Mouse (Mus musculus): ENCODE data around the gene F2rl2. TPM values are rescaled to one million over a fixed set of nuclear protein-coding genes. Genes with fewer than 3 reads are reported as not detected.

Gene F2rl2
- total and polyA plus RNA-seq, 3 experiments, result 0.04 TPM; not detected in 2

- Histone ChIP-seq H3K4me3 (ENCODE audit: control insufficient read depth in 1 of 2, insufficient read depth in 1 of 2, low read depth in 2 of 2, low read length in 2 of 2) (no peak overlapping the region), H3K27me3 (ENCODE audit: control insufficient read depth in 1 of 2, insufficient read depth in 2 of 2, low read length in 2 of 2) (no peaks in the 10 kb centered on the region), H3K27ac (ENCODE audit: control insufficient read depth, low read depth, low read length) (peak overlapping the region; percentile 1), H3K79me2 (ENCODE audit: control insufficient read depth, insufficient read depth, low read length, poor library complexity) (no peaks in the 10 kb centered on the region), H3K9me3 (replicated peaks; ENCODE audit: insufficient read depth, low read length) (no peaks in the 10 kb centered on the region), H3K36me3 (ENCODE audit: control insufficient read depth in 1 of 2, insufficient read depth in 2 of 2, low read length in 2 of 2) (peaks cover 0 to 9% of the 10 kb centered on the region in 2 experiments; a peak in 2 of 4 replicates), H3K4me1 (ENCODE audit: control insufficient read depth in 1 of 2, insufficient read depth in 2 of 2, low read length in 2 of 2) (peaks cover 4 to 10% of the 10 kb centered on the region in 2 experiments; a peak in 3 of 4 replicates), H3K9ac (ENCODE audit: control insufficient read depth, low read depth, low read length, poor library complexity, severe bottlenecking) (no peak overlapping the region)
- TF ChIP-seq JUND (IDR thresholded peaks at IDR 0.05; ENCODE audit: low read depth, low read length), result no peak
- peak; percentile 30; the same call in 1 of the 2 replicates for TF ChIP-seq TAL1 (IDR thresholded peaks at IDR 0.05; ENCODE audit: low read length)
- DNase-seq (ENCODE audit: low read depth, low spot score), result no peak
Observed at GRCm38 (mm10) chr13:95672372-95672771, 24.3 kb upstream of the F2rl2 start.

- peak overlapping the region; percentile 61 for H3K27ac ChIP-seq (ENCODE audit: control insufficient read depth, low read depth, low read length)
- H3K27me3 ChIP-seq (ENCODE audit: control insufficient read depth in 1 of 2, insufficient read depth in 2 of 2, low read length in 2 of 2), result no peaks in the 10 kb centered on the region
- H3K4me3 ChIP-seq (ENCODE audit: control insufficient read depth in 1 of 2, insufficient read depth in 1 of 2, low read depth in 2 of 2, low read length in 2 of 2), result no peak overlapping the region
- peak; percentile 52 for DNase-seq (ENCODE audit: low read depth, low spot score)
- no peaks in the 10 kb centered on the region for H3K79me2 ChIP-seq (ENCODE audit: control insufficient read depth, insufficient read depth, low read length, poor library complexity)
- H3K4me1 ChIP-seq (ENCODE audit: control insufficient read depth in 1 of 2, insufficient read depth in 2 of 2, low read length in 2 of 2), result peaks cover 5 to 17% of the 10 kb centered on the region in 2 experiments; a peak in 2 of 4 replicates
- TF ChIP-seq TAL1 (IDR thresholded peaks at IDR 0.05; ENCODE audit: low read length), result peak; percentile 50
- no peak for TF ChIP-seq MAFK (IDR thresholded peaks at IDR 0.05; ENCODE audit: borderline replicate concordance, low read depth, low read length)
- peak; percentile 78 for TF ChIP-seq ETS1 (IDR thresholded peaks at IDR 0.05; ENCODE audit: low read depth, low read length)
- peak; percentile 60 to 81; a peak in 3 of 4 replicates for TF ChIP-seq EP300 (IDR thresholded peaks at IDR 0.05; ENCODE audit: low read depth in 1 of 2, low read length in 2 of 2)
- TF ChIP-seq GATA1 (IDR thresholded peaks at IDR 0.05; ENCODE audit: low read depth, low read length), result peak; percentile 84
- TF ChIP-seq TCF12 (IDR thresholded peaks at IDR 0.05; ENCODE audit: low read depth, low read length), result peak; percentile 88
- TF ChIP-seq NRF1 (IDR thresholded peaks at IDR 0.05; ENCODE audit: insufficient read depth, low read depth, low read length, poor library complexity, severe bottlenecking), result no peak
- TF ChIP-seq RCOR1 (IDR thresholded peaks at IDR 0.05; ENCODE audit: low read depth, low read length), result peak; percentile 61; the same call in 1 of the 2 replicates
- no peak for TF ChIP-seq RAD21 (IDR thresholded peaks at IDR 0.05; ENCODE audit: low read depth, low read length)
- H3K9me3 ChIP-seq (replicated peaks; ENCODE audit: insufficient read depth, low read length), result no peaks in the 10 kb centered on the region
- peaks cover 0 to 18% of the 10 kb centered on the region in 2 experiments; a peak in 2 of 4 replicates for H3K36me3 ChIP-seq (ENCODE audit: control insufficient read depth in 1 of 2, insufficient read depth in 2 of 2, low read length in 2 of 2)
- no peak overlapping the region for H3K9ac ChIP-seq (ENCODE audit: control insufficient read depth, low read depth, low read length, poor library complexity, severe bottlenecking)
Observed at GRCm38 (mm10) chr13:95679078-95679477, 17.6 kb upstream of the F2rl2 start.

GRCm38 (mm10) chr13:95679491-95679941 lies 17.1 kb upstream of the F2rl2 start:
- H3K4me3 ChIP-seq (ENCODE audit: control insufficient read depth in 1 of 2, insufficient read depth in 1 of 2, low read depth in 2 of 2, low read length in 2 of 2), result no peak overlapping the region
- H3K79me2 ChIP-seq (ENCODE audit: control insufficient read depth, insufficient read depth, low read length, poor library complexity), result no peaks in the 10 kb centered on the region
- H3K9me3 ChIP-seq (replicated peaks; ENCODE audit: insufficient read depth, low read length), result no peaks in the 10 kb centered on the region
- DNase-seq (ENCODE audit: low read depth, low spot score), result peak; percentile 66
- H3K4me1 ChIP-seq (ENCODE audit: control insufficient read depth in 1 of 2, insufficient read depth in 2 of 2, low read length in 2 of 2), result peaks cover 5 to 18% of the 10 kb centered on the region in 2 experiments; a peak in 2 of 4 replicates
- H3K9ac ChIP-seq (ENCODE audit: control insufficient read depth, low read depth, low read length, poor library complexity, severe bottlenecking), result no peak overlapping the region
- TF ChIP-seq MAZ (IDR thresholded peaks at IDR 0.05; ENCODE audit: low read depth, low read length), result no peak
- no peak for TF ChIP-seq BHLHE40 (IDR thresholded peaks at IDR 0.05; ENCODE audit: borderline replicate concordance, low read depth, low read length)
- TF ChIP-seq TCF12 (IDR thresholded peaks at IDR 0.05; ENCODE audit: low read depth, low read length), result peak; percentile 81
- peak; percentile 73 for TF ChIP-seq TAL1 (IDR thresholded peaks at IDR 0.05; ENCODE audit: low read length)
- no peak for TF ChIP-seq POLR2A (IDR thresholded peaks at IDR 0.05; ENCODE audit: control insufficient read depth in 1 of 2, insufficient read depth in 1 of 2, low read depth in 1 of 2, low read length in 2 of 2, poor library complexity in 1 of 2)
- no peak for TF ChIP-seq CHD2 (IDR thresholded peaks at IDR 0.05; ENCODE audit: low read length)
- TF ChIP-seq GATA1 (IDR thresholded peaks at IDR 0.05; ENCODE audit: low read depth, low read length), result peak; percentile 78
- no peak for TF ChIP-seq MXI1 (IDR thresholded peaks at IDR 0.05; ENCODE audit: low read depth, low read length)
- TF ChIP-seq HCFC1 (IDR thresholded peaks at IDR 0.05; ENCODE audit: low read depth, low read length), result no peak
- TF ChIP-seq EP300 (IDR thresholded peaks at IDR 0.05; ENCODE audit: low read depth in 1 of 2, low read length in 2 of 2), result peak; percentile 26 to 56; a peak in 1 of 4 replicates
- no peak for TF ChIP-seq CTCF (IDR thresholded peaks at IDR 0.05 in 2 of 3, conservative IDR thresholded peaks at IDR 0.05 in 1 of 3; ENCODE audit: control insufficient read depth in 1 of 3, insufficient read depth in 1 of 3, low read depth in 2 of 3, low read length in 3 of 3, poor library complexity in 1 of 3, severe bottlenecking in 1 of 3)
- no peak for TF ChIP-seq UBTF (IDR thresholded peaks at IDR 0.05; ENCODE audit: borderline replicate concordance, insufficient read depth, low read depth, low read length)
- H3K27ac ChIP-seq (ENCODE audit: control insufficient read depth, low read depth, low read length), result peak overlapping the region; percentile 61
- H3K36me3 ChIP-seq (ENCODE audit: control insufficient read depth in 1 of 2, insufficient read depth in 2 of 2, low read length in 2 of 2), result peaks cover 0 to 18% of the 10 kb centered on the region in 2 experiments; a peak in 2 of 4 replicates
- H3K27me3 ChIP-seq (ENCODE audit: control insufficient read depth in 1 of 2, insufficient read depth in 2 of 2, low read length in 2 of 2), result no peaks in the 10 kb centered on the region
